Mouse (Mus musculus) heart, embryonic 10.5 days (tissue): Measurements from ENCODE around the gene Gm20767. TPM values are rescaled to one million over a fixed set of nuclear protein-coding genes. Genes with fewer than 3 reads are reported as not detected.

ENCODE experiments used
- polyA plus RNA-seq: library from polyadenylated mRNA; unstranded; fragments of >200 nt; fragmentation: Nextera tagmentation; extraction: Ambion mirVana; gene quantifications from 2 replicates; pipeline ENCODE4 v1.2.1, GENCODE M21; 2016

Gene Gm20767
- polyA plus RNA-seq, 1 experiment from 2014 or later: not detected

Other genes starting within 250 kb of the Gm20767 start
- not detected in 2 replicates for gene Tcstv1, start 245.5 kb upstream of the Gm20767 start, polyA plus RNA-seq
- gene Gm21761, start 211.0 kb upstream of the Gm20767 start, polyA plus RNA-seq: not detected in 2 replicates
- gene B020031M17Rik, start 189.4 kb upstream of the Gm20767 start, polyA plus RNA-seq: not detected in 2 replicates
- not detected in 2 replicates for gene Gm36079, start 113.2 kb upstream of the Gm20767 start, polyA plus RNA-seq
- gene Gm21188, start 88.1 kb upstream of the Gm20767 start, polyA plus RNA-seq: not detected in 2 replicates
- gene Gm21818, start 32.2 kb downstream of the Gm20767 start, polyA plus RNA-seq: not detected in 2 replicates
- not detected in 2 replicates for gene Gm21762, start 75.7 kb downstream of the Gm20767 start, polyA plus RNA-seq
- gene Gm21731, start 98.9 kb downstream of the Gm20767 start, polyA plus RNA-seq: not detected in 2 replicates
- not detected in 2 replicates for gene AF067061, start 122.9 kb downstream of the Gm20767 start, polyA plus RNA-seq
- not detected in 2 replicates for gene BC147527, start 160.1 kb downstream of the Gm20767 start, polyA plus RNA-seq
- not detected in 2 replicates for gene Tcstv3, start 176.6 kb downstream of the Gm20767 start, polyA plus RNA-seq